Mouse (Mus musculus): Measurements from ENCODE around the gene Ngly1. TPM values are rescaled to one million over a fixed set of nuclear protein-coding genes. Genes with fewer than 3 reads are reported as not detected.

The Ngly1 gene
- total RNA-seq, 1 experiment from 2014 or later = 54.6 TPM

DNA sequence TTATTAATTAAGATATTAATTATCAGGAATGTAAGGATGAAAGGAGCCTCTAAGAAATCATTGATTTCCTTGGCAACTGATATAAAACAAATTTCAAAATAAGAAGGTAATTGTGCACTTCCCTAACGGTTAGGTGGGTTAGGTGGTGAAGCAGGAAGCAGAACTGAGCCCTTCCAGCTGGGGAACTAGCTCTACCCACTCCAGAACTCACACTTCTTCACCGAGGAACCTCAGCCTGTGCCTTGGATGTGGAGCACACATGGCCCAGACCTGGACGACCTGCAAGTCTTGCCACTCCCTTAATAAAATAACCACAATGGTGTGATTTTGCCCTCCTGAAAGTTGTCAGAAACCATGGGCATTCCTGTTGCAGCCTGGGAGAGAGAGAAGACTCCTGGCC, 80.7 kb downstream of the Ngly1 start:
- no peak for DNase-seq

DNA sequence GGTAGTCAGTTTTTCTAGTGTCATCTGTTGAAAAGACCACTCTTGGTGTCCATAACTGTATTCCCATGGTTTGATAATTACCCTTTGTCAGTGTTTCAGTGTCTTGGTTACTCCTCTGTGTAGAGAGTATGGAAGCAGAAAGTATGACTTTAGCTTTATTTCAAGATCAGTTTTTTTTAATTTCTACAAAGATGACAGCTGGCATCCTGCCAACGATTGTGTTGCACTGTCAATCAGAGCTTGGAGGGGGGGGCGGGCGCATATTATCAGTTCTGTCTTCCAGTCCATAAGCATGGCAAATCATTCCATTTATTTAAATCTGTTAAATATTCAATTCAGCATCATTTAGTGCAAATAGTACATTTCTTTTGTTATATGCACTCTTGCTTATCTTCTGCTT, 85.2 kb downstream of the Ngly1 start:
- no peak for DNase-seq

DNA sequence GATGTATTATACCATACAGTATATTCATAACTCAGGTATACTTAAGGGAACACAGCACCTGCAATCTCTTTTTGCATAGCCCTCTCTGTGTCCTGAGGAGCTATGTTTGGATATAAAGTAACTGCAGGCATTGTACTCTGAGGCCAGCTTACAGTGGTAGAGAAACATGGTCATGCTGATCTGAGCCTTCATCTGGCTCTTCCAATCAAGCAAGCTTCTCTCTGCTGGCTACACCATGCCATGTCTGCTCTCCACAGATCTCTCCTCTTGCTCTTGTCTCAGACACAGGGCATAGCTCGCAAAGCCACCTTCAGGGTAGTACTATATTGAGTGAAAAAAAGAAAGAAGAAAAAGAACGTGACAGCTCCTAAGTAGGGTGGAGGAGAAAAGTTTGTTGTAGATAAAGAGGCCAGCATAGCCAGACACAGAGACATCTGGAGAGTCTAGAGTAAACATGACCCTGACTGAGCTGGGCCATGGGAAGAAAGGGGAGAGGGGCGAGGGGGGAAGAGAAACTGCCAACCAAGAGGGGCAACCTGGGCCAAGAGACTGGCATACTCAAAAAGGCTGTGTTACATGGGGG, 86.8 kb downstream of the Ngly1 start:
- no peak for DNase-seq

DNA sequence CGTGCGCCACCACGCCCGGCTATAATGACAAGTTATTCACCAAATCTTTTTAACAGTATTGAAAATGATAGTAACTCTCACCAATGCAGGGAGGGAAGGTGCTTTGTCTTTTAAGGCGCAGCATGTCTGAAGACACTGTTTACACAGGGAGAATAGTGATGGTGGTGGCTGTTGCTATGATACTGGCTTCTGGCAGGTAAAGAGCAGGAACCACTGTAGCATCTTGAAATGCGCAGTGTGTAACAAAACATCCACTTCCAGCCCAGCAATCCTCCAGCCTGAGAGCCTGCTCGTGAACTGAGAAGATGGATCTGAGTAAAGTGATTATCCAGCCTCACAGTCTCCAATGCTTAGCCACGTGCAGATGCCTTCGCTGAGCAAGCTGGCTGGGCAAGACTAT, 98.4 kb downstream of the Ngly1 start:
- no peak for DNase-seq

DNA sequence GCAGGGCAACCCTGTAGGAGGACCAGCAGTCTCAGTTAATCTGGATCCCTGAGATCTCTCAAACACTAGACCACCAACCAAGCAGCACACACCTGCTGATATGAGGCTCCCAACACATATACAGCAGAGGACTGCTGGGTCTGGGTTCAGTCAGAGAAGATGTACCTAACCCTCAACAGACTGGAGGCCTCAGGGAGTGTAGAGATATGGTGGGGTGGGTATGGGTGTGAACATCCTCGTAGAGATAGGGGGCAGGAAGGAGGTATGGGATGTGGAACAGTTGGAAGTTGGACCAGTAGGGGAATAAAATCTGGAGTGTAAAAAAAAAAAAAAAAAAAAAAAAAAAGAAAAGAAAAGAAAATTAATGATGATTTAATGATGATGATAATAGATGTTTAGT, 110.6 kb downstream of the Ngly1 start:
- DNase-seq = no peak

Other genes with a start within 250 kb of the Ngly1 start
- 19.2 and 20.9 TPM in 2 replicates for gene Oxsm, start 528 bp downstream of the Ngly1 start, total RNA-seq (2021)
- gene Top2b, start 115.9 kb downstream of the Ngly1 start, total RNA-seq (2021) = 74.9 and 80.4 TPM in 2 replicates

Measured in adrenal gland, postnatal 14 days (tissue).